Mouse (Mus musculus): ENCODE results near the gene Nat9.

The Nat9 gene

DNA sequence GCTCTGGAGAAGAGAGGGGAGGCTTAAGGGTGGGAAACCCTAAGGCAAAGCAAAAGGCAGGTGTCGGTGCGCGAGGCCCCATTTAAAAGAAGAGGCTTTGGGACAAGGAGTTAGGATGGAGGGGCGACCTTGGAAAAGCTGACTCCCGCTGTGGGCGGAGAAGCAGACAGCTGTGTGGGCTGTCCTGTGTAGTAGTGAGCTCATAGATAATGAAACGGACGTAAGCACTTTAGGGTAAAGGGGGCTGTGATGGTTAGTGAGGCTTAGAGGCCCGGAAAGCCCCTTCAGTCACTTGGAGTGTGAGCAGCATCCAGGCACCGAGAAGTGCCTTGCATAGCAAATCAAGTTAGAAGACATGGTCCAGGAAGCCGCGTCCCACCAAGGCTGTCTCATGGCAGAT, at the start of gene Nat9:
Gene Nat9 (minus strand): TSS at position 167 of the 400 bp plus-strand sequence.
- CTCF ChIA-PET = interaction anchor here in 3 of 4 experiments (0.8 to 2.2 kb wide), 9 partner anchors 14 to 311 kb away, joined by 3 to 13 read pairs (median 6); partner anchors contain the start of gene Slc9a3r1 (in 1 of the 3)
- POLR2A ChIA-PET = interaction anchor here in 3 of 4 experiments (0.6 to 8.0 kb wide), 32 partner anchors 10 to 349 kb away, joined by 3 to 57 read pairs (median 4); partner anchors contain the start of genes Fdxr (in 3 of the 3), Slc9a3r1 (in 3 of the 3), Grin2c (in 2 of the 3) and Jpt1 (in 1 of the 3)

DNA sequence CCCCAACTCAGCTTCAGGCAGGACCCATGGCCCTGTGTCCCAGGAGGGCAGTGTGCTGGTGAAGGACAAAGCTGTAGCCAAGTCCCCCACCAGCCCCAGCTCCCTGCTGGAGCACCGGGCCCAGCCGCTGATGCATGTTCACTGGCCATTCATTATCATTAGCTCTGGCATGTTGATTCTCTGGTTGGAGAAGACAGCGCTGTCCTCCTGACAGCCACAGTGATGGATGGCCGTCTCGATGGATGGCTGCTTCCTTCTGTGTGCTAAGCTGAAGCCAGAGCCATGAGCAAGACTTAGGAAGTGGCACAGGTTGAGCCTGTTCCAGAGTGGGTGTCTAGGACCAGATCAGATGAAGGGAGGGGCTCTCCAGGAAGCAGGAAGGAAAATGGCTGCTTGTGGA, 48.9 kb upstream of the Nat9 start:
- ChIA-PET CTCF (interaction anchor here (0.5 to 3.3 kb wide), 11 partner anchors 10 to 1548 kb away, joined by 3 to 34 read pairs (median 6); partner anchors contain the start of gene Nt5c (in 1 of the 4)), POLR2A (interaction anchor here in 3 of 4 experiments (0.5 to 3.9 kb wide), 21 partner anchors 8 to 73 kb away, joined by 3 to 37 read pairs (median 4); partner anchors contain the start of genes Fdxr (in 2 of the 3), Grin2c (in 1 of the 3) and Slc9a3r1 (in 1 of the 3))

DNA sequence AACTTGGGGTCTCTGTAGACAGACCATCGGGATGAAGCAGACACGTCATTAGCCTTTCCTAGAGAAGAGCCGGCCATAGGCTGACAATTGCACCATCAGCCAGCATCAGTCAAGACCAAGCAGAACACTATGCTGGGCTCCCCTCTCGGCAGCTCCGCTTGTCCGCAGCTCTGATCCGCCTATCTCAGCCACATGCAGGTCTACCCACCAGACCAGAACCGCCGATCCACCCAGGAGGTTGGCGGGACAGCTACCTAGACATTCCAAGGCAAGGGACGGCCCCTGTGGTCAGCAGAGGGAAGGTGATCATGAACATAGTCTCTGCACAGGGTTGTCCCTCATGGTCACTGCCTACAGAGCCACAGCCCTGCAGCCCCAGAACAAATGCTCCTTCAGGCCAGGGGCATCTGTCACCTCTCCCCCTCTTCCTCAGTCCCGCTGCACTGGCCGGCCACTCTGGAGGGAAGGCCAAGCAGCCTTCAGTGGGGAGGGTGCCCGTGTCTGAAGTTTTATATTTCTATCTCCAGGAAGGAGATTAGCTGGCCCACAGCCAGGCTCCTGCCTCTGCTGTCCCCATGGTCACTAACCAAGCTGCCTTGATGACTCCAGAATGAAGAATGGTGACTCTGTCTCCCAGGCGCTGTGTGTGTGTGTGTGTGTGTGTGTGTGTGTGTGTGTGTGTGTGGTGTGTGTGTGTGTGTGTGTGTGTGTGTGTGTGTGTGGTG, 46.8 kb upstream of the Nat9 start:
- ChIA-PET CTCF (interaction anchor here (0.6 to 3.0 kb wide), 6 partner anchors 9 to 81 kb away, joined by 3 to 12 read pairs (median 8); no protein-coding TSS in a partner anchor), POLR2A (interaction anchor here in 2 of 4 experiments (0.6 to 2.2 kb wide), 7 partner anchors 9 to 19 kb away, joined by 3 to 10 read pairs (median 5); no protein-coding TSS in a partner anchor)

DNA sequence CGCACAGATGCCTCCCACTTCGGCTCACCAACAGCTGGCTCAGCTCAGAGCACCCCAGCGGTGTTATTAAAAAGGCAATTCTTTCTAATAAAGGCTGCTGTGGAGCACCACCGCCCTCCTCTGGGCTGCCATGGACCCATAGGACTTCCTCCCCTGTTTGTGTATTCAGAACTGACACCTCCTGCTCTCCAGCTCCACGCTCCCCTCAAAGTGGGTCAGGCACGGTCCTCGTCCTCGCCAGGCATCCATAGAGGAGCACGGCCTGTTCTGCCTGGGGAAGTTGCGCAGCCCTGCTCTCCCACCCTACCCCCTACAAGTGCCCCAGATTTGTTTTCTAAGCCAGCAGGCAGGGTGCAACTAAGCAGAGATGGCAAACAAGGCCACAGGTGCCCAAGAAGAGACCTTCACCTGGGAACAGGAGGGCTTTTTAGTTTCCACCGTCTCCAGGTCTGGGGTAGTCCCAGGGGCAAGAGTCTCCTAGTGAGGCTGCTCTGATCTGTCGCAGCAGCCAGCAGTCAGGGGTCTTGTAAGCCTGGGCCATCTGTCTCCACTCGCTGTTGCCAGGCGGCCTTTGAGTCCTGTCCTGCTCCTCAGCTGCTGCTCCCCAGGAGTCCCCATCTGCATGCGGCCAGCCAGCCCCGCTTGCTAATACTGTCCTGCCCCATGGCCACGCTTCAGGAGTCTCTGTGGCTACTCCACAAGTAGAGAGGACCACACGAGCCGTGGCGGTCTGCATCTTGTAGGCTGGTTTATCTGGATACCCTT, 46.0 kb upstream of the Nat9 start:
- POLR2A ChIA-PET = interaction anchor here in 2 of 4 experiments (0.7 to 2.2 kb wide), 11 partner anchors 9 to 514 kb away, joined by 3 to 10 read pairs (median 4); partner anchors contain the start of gene Fdxr (in 1 of the 2)
- CTCF ChIA-PET = interaction anchor here (0.6 to 3.0 kb wide), 6 partner anchors 9 to 80 kb away, joined by 3 to 12 read pairs (median 6); no protein-coding TSS in a partner anchor

DNA sequence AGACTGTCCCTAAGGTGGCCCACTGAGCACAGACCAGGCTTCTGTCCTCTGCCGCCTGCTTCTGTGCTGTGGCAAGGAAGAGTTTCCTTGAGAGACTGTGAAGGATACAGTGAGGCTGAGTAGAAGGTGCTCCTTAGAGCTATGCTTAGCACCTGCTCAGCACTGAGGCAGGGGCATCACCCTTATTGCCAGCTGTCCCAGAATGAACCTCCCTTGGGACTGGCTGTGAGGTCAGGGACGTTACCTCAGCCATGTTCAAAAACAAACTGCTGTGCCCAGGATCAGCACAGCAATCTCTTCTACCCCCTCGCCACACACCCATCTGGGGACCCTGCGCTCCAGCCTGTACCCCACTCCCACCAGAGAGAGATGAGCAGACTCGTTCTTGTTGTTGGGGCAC, 45.2 kb upstream of the Nat9 start:
- ChIA-PET CTCF (interaction anchor here (0.6 to 3.0 kb wide), 7 partner anchors 8 to 33 kb away, joined by 3 to 12 read pairs (median 6); no protein-coding TSS in a partner anchor), POLR2A (interaction anchor here in 2 of 4 experiments (0.7 to 2.2 kb wide), 11 partner anchors 8 to 513 kb away, joined by 3 to 10 read pairs (median 4); partner anchors contain the start of genes Fdxr (in 1 of the 2) and Slc9a3r1 (in 1 of the 2))

DNA sequence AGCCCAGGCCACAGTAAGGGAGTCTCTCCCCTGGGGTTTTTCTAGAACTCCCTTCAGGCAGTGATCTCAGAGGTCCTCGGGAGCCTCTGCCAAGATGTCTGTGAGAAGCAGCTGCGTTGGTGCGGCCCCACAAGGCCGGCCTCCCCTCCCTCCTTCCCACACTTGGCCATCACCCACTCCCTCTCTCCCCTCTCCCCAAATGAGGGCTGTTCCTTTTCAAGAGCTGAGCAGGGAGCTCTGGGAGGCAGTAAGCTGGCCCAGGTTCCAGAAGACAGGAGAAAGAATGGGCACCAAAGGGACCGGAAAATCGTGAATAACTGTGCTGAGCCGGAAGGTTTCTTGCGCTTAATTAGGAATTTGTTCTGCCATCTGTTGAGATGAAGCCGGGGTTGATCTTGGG, 44.3 kb upstream of the Nat9 start:
- ChIA-PET CTCF (interaction anchor here in 1 of 4 experiments (0.7 to 1.6 kb wide), 3 partner anchors 8 to 466 kb away, joined by 3 to 6 read pairs (median 4); no protein-coding TSS in a partner anchor), POLR2A (interaction anchor here in 2 of 4 experiments (1.0 to 10.9 kb wide), 7 partner anchors 13 to 69 kb away, joined by 3 to 179 read pairs (median 3); partner anchors contain the start of genes Grin2c (in 1 of the 2) and Slc9a3r1 (in 1 of the 2))

DNA sequence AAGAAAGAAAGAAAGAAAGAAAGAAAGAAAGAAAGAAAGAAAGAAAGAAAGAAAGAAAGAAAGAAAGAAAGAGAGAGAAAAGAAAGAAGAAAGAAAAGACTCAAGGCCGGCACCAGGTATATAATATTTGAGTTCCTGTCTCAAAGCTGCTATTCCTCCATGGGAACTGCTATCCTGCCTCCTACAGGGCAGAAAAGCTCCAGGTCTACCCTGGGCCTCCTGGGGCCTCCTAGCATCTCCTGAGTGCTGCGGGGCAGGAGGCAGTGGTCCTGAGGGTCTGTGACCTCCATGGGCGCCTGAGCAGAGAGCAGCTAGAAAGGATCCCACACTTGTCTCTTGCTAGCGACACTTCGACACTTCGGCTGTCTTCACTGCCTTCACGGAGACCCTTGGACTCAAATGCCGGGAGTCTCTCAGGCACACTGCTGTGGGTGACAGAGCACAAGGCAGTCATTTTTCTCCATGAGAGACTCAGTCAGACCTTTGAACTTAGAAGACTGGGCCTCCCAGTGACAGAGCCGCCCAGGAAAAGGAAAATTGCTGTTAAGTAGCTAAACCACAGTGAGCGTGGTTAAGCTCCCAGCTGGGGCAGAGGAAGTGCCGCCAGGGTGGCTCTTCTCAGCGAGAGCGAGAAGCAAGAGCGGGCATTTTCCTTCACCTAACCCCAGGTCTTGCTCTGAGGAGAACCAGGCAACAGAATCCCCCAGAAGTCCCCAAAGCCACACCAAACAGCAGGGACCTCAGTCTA, 43.7 kb upstream of the Nat9 start:
- POLR2A ChIA-PET = interaction anchor here in 3 of 4 experiments (0.8 to 10.9 kb wide), 12 partner anchors 12 to 68 kb away, joined by 3 to 179 read pairs (median 4); partner anchors contain the start of genes Grin2c (in 1 of the 3) and Slc9a3r1 (in 1 of the 3)
- CTCF ChIA-PET = interaction anchor here (0.7 to 1.6 kb wide), 5 partner anchors 24 to 466 kb away, joined by 3 to 6 read pairs (median 3); no protein-coding TSS in a partner anchor

DNA sequence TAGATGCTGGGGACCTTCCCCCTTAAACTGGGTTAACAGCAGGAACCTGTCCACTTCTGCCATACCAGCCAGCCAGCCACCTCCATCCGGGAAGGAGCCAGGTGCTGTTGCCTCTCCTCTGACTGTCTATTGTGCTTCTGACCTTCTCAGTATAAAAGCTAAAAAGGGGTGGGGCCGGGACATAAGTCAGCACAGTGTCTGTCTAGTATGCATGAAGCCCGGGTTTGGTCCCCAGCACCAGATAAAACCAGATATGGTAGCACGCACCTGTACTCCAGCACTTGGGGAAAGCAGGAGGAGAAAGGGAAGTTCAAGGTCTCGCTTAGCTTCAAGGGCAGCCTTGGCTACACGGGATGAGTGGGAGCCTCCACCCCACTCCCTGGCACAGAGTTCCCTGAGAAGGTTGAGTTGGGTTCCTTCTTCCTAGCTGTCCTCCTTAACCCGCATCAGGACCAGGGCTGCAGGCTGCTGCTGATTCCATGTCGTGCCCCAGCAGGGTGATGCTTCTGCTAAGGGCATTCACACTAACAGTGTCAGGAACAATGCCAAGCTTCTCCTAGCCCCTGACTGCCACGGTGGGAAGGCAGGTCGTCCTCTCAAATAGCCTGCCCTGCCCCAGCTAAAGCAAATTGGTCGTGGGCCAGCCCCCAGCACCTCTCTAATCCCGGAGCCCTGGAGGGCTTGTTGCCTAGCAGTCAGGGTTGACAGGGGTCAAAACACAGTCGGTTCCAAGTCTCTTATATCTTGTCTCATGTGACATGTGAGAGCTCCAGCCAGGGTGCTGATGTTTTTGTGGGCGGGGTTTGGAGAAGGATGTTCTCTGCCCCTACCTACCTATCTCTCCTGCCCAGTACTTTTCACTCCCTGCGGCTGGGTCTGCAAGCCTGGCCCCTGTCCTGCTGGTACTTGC, 41.6 kb upstream of the Nat9 start:
- CTCF ChIA-PET = interaction anchor here in 3 of 4 experiments (0.5 to 3.6 kb wide), 21 partner anchors 11 to 493 kb away, joined by 3 to 14 read pairs (median 3); partner anchors contain the start of genes Fdxr (in 1 of the 3), Grin2c (in 1 of the 3), Nt5c (in 1 of the 3) and Ush1g (in 1 of the 3)
- POLR2A ChIA-PET = interaction anchor here (0.5 to 10.9 kb wide), 52 partner anchors 7 to 799 kb away, joined by 3 to 179 read pairs (median 4); partner anchors contain the start of genes Fdxr (in 3 of the 4), Grin2c (in 3 of the 4), Fads6 (in 1 of the 4) and H3f3b (in 1 of the 4)

DNA sequence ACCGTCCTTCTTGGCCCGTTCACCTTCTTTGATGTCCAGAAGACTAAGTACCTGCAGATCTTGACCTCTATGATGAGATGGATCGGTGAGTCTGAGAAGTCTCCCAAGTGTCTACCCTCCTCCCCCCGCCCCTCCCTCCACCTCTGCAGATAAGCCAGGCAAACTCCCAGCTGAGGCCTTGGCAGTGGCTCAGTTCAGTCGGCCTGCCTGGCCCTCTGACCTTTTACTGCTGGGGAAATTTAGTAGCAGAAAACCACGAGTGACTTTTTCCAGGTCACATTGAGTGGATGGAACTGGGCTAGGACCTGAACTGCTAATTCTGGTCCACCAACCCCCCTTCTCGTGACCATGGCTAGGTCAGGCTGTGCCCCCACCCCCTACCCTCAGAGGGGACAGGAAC, 40.8 kb upstream of the Nat9 start:
- CTCF ChIA-PET = interaction anchor here in 3 of 4 experiments (0.6 to 3.6 kb wide), 10 partner anchors 18 to 109 kb away, joined by 3 to 14 read pairs (median 4); partner anchors contain the start of gene Grin2c (in 1 of the 3)
- POLR2A ChIA-PET = interaction anchor here (0.5 to 10.9 kb wide), 31 partner anchors 8 to 489 kb away, joined by 3 to 179 read pairs (median 5); partner anchors contain the start of genes Fdxr (in 3 of the 4), Fads6 (in 1 of the 4), Grin2c (in 1 of the 4) and Nat9 (in 1 of the 4)

DNA sequence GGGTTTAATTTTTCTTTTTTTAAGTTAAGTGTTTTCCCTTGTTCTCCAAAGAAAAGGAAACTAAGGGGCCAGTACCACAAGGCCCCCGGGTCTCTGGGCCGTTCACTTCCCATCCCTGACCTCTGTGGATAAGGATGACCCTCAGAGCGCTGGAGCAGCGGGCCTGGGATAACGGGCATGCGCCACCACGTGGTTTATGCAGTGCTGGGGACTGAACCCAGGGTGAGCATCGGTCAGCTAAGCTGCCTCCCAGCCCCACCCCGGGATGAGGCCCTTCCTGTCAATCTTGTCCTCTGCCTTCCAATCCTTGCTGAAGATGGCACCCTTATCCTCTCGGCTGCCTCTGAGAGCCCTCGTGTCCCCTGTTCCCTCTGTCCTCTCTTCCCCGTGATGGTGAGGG, 40.0 kb upstream of the Nat9 start:
- ChIA-PET CTCF (interaction anchor here in 2 of 4 experiments (0.6 to 6.1 kb wide), 7 partner anchors 14 to 144 kb away, joined by 3 to 122 read pairs (median 14); partner anchors contain the start of gene Grin2c (in 2 of the 2)), POLR2A (interaction anchor here (0.7 to 10.9 kb wide), 20 partner anchors 9 to 76 kb away, joined by 3 to 179 read pairs (median 8); partner anchors contain the start of genes Grin2c (in 2 of the 4) and Fdxr (in 1 of the 4))

DNA sequence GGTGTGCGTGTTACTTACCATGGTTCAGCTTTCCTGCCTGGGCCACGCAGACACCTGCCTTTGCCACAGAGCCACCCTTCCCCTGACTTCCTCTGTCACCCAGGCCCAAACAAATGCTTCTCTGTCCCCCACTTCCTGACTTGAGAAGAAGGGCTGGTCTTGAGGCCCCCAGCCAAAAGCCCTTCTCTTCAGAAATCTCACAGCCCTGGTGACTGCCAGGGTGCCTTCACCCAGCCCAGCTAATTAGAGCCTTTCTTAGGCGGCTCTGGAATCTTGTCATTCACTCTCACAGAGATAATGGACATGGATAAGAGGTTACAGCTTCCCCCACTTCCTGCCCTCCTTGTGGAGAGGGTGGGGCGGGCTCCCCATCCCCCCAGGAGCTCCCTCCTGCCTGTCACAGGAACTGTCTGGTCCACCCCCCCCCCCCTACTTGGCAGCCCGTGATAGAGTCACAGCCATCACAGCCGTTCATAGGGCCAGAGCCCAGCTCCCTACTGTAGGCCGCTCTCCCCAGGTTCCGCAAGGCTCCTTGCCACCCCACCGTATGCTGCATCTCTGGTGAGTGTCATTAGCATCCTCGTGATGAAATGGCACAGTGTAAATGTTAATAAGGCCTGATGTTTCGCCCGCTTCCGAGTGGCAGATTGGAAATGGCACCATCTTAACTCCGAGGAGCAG, 39.3 kb upstream of the Nat9 start:
- ChIA-PET CTCF (interaction anchor here (0.6 to 6.1 kb wide), 12 partner anchors 10 to 427 kb away, joined by 3 to 122 read pairs (median 4); partner anchors contain the start of gene Grin2c (in 3 of the 4)), POLR2A (interaction anchor here (0.6 to 10.9 kb wide), 28 partner anchors 8 to 303 kb away, joined by 3 to 179 read pairs (median 4); partner anchors contain the start of genes Fdxr (in 2 of the 4) and Grin2c (in 2 of the 4))

DNA sequence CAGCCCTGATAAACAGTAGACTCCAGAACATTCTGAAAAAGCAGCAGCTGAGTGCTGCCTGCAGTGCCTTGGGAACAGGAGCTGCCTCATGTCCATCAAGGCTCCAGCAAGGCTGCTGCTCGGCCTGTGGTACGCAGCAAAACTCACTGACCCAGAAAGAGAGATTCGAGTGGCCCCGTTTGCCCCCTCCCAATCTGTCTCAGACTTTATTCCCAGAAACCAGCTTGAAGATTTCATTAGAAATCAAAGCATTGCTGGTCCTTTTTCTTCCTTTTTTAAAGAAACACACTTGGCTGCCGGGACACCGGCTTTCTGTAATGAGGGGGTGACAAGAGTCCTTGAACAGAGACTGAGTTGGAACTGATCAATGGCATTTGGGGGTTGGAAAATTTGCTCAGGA, 37.6 kb upstream of the Nat9 start:
- ChIA-PET CTCF (interaction anchor here (0.5 to 6.1 kb wide), 119 partner anchors 8 to 1867 kb away, joined by 3 to 122 read pairs (median 5); partner anchors contain the start of genes Fdxr (in 3 of the 4), Grin2c (in 3 of the 4), Slc9a3r1 (in 3 of the 4) and Nat9 (in 2 of the 4)), POLR2A (interaction anchor here in 3 of 4 experiments (0.6 to 10.9 kb wide), 44 partner anchors 8 to 121 kb away, joined by 3 to 179 read pairs (median 5); partner anchors contain the start of genes Grin2c (in 3 of the 3), Fdxr (in 2 of the 3), Nat9 (in 1 of the 3) and Slc9a3r1 (in 1 of the 3))

DNA sequence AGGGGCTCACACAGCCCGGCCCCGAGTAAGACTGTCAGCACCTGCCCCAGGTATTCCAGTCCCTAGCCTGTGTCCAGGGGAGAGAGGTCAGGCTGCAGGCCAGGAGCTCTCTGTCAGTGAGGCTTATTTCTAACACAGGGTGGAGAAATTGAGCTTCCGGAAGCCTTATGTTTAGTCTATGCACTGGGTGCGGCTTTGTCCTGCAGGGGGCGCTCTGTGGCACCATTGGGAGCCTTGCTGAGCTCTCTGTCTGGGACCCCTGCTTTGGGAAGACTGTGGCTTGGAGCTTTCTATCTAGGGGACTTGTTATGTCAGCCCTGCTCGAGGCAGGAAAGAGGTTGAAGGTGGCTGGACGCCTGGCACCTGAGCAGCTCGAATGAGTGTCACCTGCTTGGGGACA, 37.2 kb upstream of the Nat9 start:
- CTCF ChIA-PET = interaction anchor here (0.5 to 6.1 kb wide), 128 partner anchors 8 to 1868 kb away, joined by 3 to 122 read pairs (median 4); partner anchors contain the start of genes Fdxr (in 3 of the 4), Grin2c (in 3 of the 4), Slc9a3r1 (in 3 of the 4) and Nat9 (in 2 of the 4)
- POLR2A ChIA-PET = interaction anchor here in 3 of 4 experiments (0.6 to 10.9 kb wide), 41 partner anchors 9 to 299 kb away, joined by 3 to 179 read pairs (median 5); partner anchors contain the start of genes Grin2c (in 3 of the 3), Fdxr (in 2 of the 3), Nat9 (in 1 of the 3) and Slc9a3r1 (in 1 of the 3)

DNA sequence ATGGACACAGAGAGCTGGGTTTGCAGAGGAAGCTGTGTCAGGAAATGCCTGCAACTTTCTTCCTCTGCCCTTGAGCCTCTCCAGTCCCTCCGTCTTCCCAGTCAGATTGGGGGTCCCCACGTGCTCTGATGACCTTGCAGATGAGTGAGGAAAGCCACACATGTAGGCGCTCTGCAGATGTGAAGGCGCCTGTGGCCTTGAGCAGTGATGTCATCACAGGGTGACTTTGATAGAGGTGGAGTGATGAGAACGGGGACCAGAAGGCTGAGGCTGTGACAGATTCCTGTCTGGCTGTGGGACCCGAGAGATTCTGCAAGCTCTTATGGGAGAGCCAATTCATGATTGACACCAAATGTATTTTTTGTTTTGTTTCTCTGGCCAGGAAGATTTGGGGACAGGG, 36.2 kb upstream of the Nat9 start:
- CTCF ChIA-PET = interaction anchor here (1.0 to 6.1 kb wide), 14 partner anchors 9 to 66 kb away, joined by 3 to 122 read pairs (median 16); partner anchors contain the start of genes Grin2c (in 2 of the 4) and Fdxr (in 1 of the 4)

More for the DNA sequence above, 36.2 kb upstream of the Nat9 start:
- POLR2A ChIA-PET = interaction anchor here in 2 of 4 experiments (1.1 to 10.9 kb wide), 8 partner anchors 9 to 61 kb away, joined by 3 to 179 read pairs (median 11); partner anchors contain the start of genes Fdxr (in 1 of the 2), Grin2c (in 1 of the 2), Nat9 (in 1 of the 2) and Slc9a3r1 (in 1 of the 2)
